Comparison of ENCODE assay signal across 8 mouse cellular contexts in the genomic region with DNA sequence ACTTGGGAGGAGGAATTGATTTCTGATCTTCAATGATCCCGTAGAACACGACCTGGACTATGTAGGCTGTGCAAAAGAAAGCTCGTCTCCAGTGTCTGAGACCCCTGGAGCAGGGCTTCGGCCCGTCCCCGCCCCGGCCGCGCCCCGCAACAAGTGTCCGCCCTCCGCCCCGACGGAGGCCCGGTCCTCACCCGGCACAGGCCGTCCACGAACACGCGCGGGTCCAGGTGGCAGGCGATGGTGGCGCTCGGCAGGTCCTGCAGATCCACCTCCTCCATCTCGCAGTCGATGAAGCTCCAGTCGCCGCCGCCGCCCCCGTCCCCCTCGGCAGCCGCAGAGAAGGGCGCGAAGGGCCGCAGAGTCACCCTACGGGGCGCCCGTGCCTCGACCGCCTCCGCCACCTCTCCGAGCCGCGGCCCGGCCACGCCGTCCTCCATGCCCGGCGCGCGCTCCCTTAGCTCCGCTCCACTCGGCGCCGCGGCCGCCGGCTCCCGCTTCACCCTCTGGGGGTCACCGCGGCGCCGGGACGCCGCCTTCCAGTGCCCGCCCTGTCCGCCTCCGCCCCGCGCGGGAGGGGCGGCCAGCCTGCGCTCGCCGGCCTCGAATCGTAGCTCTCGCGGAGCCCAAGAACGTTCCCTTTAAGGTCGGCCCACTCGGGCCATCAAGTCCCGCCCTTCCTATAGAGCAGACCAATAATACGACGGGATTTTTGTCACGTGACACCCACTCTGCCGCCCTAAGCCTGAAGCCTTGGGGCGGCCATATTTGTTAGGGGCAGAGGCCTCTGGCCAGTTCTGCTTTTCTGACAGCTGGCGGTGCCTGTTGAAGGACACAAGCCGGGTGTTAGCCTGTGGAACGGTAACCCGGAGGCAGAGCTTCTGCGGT. TPM values are rescaled to one million over a fixed set of nuclear protein-coding genes. Genes with fewer than 3 reads are reported as not detected.
DNase-seq lines count a peak whose midpoint lies in the region; ATAC-seq and TF ChIP-seq lines count a peak whose summit lies in the region.

No protein-coding gene starts in this region.

- H3K36me3 ChIP-seq in G1E (replicated peaks) = peaks cover 28% of the 10 kb centered on the region
- no peaks in the 10 kb centered on the region for H3K36me3 ChIP-seq in forebrain, embryonic 16.5 days (ENCODE audit: control insufficient read depth, insufficient read depth)
- H3K36me3 ChIP-seq in lung, embryonic 14.5 days (ENCODE audit: insufficient read depth) = no peaks in the 10 kb centered on the region
- H3K36me3 ChIP-seq in thymus, adult 2 months (ENCODE audit: control insufficient read depth, insufficient read depth, low read length) = no peaks in the 10 kb centered on the region

- H3K9ac ChIP-seq in forebrain, embryonic 16.5 days (replicated peaks; ENCODE audit: low read depth, low read length) = peak overlapping the region; percentile 81
- peak overlapping the region; percentile 78 for H3K9ac ChIP-seq in lung, embryonic 14.5 days

- intact Hi-C loops in heart, postnatal 36 days (cut with DNase I) = loop anchor here (5.0 to 10.0 kb wide), 2 partner anchors 164 to 411 kb away; a partner anchor contains a TSS

- no peaks in the 10 kb centered on the region for H3K9me3 ChIP-seq in G1E (replicated peaks)
- no peaks in the 10 kb centered on the region for H3K9me3 ChIP-seq in forebrain, embryonic 16.5 days (ENCODE audit: control insufficient read depth, low read length)
- H3K9me3 ChIP-seq in lung, embryonic 14.5 days (ENCODE audit: low read depth, low read length) = no peaks in the 10 kb centered on the region

- peak overlapping the region; percentile 60 for H3K27ac ChIP-seq in forebrain, embryonic 16.5 days (ENCODE audit: low read length)
- H3K27ac ChIP-seq in layer of hippocampus, adult 2 months = peak overlapping the region; percentile 92
- peak overlapping the region; percentile 49; the same call in 1 of the 2 replicates for H3K27ac ChIP-seq in lung, embryonic 14.5 days (ENCODE audit: low read depth)
- peak overlapping the region; percentile 90 for H3K27ac ChIP-seq in olfactory bulb, adult 2 months (ENCODE audit: insufficient read depth, low read depth, low read length)
- H3K27ac ChIP-seq in thymus, adult 2 months (ENCODE audit: control insufficient read depth, insufficient read depth, low read length) = no peak overlapping the region

- no peak for TF ChIP-seq CTCF in G1E (IDR thresholded peaks at IDR 0.05; ENCODE audit: low read depth, low read length)
- peak; percentile 20 for TF ChIP-seq CTCF in layer of hippocampus, adult 2 months (conservative IDR thresholded peaks at IDR 0.05)
- TF ChIP-seq CTCF in lung, embryonic 14.5 days (IDR thresholded peaks at IDR 0.05; ENCODE audit: low read depth) = no peak
- TF ChIP-seq CTCF in olfactory bulb, adult 2 months (IDR thresholded peaks at IDR 0.05; ENCODE audit: insufficient read depth, low read depth, low read length) = 0 out of 2 replicates have a peak, but pooled peaks have one; percentile 23
- TF ChIP-seq CTCF in thymus, adult 2 months (IDR thresholded peaks at IDR 0.05; ENCODE audit: borderline replicate concordance, control insufficient read depth, extremely low read depth, insufficient read depth, low read length, poor library complexity) = peak; percentile 72

- peak; percentile 57 for TF ChIP-seq POLR2A in olfactory bulb, adult 2 months (IDR thresholded peaks at IDR 0.05; ENCODE audit: insufficient read depth, low read depth, low read length)
- TF ChIP-seq POLR2A in thymus, adult 2 months (IDR thresholded peaks at IDR 0.05; ENCODE audit: control insufficient read depth, extremely low read depth, insufficient read depth, low read length, poor library complexity) = peak; percentile 58

- peak; percentile 96 for ATAC-seq in G1E (ENCODE audit: extremely low read depth, insufficient number of reproducible peaks, low FRiP score, poor library complexity, severe bottlenecking)
- ATAC-seq in forebrain, embryonic 16.5 days = peak; percentile 99
- ATAC-seq in lung, embryonic 14.5 days (ENCODE audit: insufficient read depth) = peak; percentile 98

- WGBS in forebrain, embryonic 16.5 days = under 1% methylated on average over 87 of the region's 94 CpGs
- WGBS in lung, embryonic 14.5 days = under 1% methylated on average over 88 of the region's 94 CpGs
- WGBS in olfactory bulb, adult 2 months = under 1% methylated on average over 90 of the region's 94 CpGs
- WGBS in thymus, adult 2 months = under 1% methylated on average over 88 of the region's 94 CpGs

- H3K27me3 ChIP-seq in G1E (ENCODE audit: insufficient read depth, low read length) = peaks cover 9% of the 10 kb centered on the region; the same call in 1 of the 2 replicates
- H3K27me3 ChIP-seq in forebrain, embryonic 16.5 days (replicated peaks; ENCODE audit: control insufficient read depth, insufficient read depth, low read length) = no peaks in the 10 kb centered on the region
- H3K27me3 ChIP-seq in lung, embryonic 14.5 days (ENCODE audit: insufficient read depth, low read length) = no peaks in the 10 kb centered on the region
- H3K27me3 ChIP-seq in thymus, adult 2 months (ENCODE audit: control insufficient read depth, insufficient read depth, low read length) = no peaks in the 10 kb centered on the region; the same call in 1 of the 2 replicates

- peak overlapping the region; percentile 67 for H3K4me2 ChIP-seq in forebrain, embryonic 16.5 days (ENCODE audit: low read length)
- H3K4me2 ChIP-seq in lung, embryonic 14.5 days = peak overlapping the region; percentile 90

- peaks cover 59% of the 10 kb centered on the region for H3K4me1 ChIP-seq in G1E (ENCODE audit: insufficient read depth, low read depth, low read length)
- peaks cover 12% of the 10 kb centered on the region for H3K4me1 ChIP-seq in forebrain, embryonic 16.5 days (replicated peaks; ENCODE audit: control insufficient read depth, insufficient read depth, low read length)
- H3K4me1 ChIP-seq in lung, embryonic 14.5 days (ENCODE audit: insufficient read depth) = peaks cover 12% of the 10 kb centered on the region
- peaks cover 28% of the 10 kb centered on the region for H3K4me1 ChIP-seq in olfactory bulb, adult 2 months (ENCODE audit: control insufficient read depth, insufficient read depth, low read length)
- H3K4me1 ChIP-seq in thymus, adult 2 months (replicated peaks; ENCODE audit: control insufficient read depth, insufficient read depth, low read length) = peaks cover 10% of the 10 kb centered on the region

- peak overlapping the region; percentile 86 for H3K4me3 ChIP-seq in G1E (ENCODE audit: low read depth, low read length)
- H3K4me3 ChIP-seq in forebrain, embryonic 16.5 days (replicated peaks; ENCODE audit: low read length) = peak overlapping the region; percentile 86
- H3K4me3 ChIP-seq in layer of hippocampus, adult 2 months = peak overlapping the region; percentile 74
- peak overlapping the region; percentile 83 for H3K4me3 ChIP-seq in lung, embryonic 14.5 days (ENCODE audit: low read depth, low read length)
- peak overlapping the region; percentile 94 for H3K4me3 ChIP-seq in olfactory bulb, adult 2 months (ENCODE audit: insufficient read depth, low read depth, low read length)
- peak overlapping the region; percentile 69 for H3K4me3 ChIP-seq in thymus, adult 2 months (ENCODE audit: control insufficient read depth, insufficient read depth, low read length)

- peak; percentile 80 for DNase-seq in G1E (ENCODE audit: low spot score)
- DNase-seq in cerebellum, adult 18-20 months = peak; percentile 97
- DNase-seq in heart, postnatal 36 days = peak; percentile 95 to 97
- peak; percentile 96 to 97 for DNase-seq in layer of hippocampus, adult 2 months (ENCODE audit: low spot score in 2 of 2)
- peak; percentile 100 for DNase-seq in lung, embryonic 14.5 days
- DNase-seq in thymus, adult 2 months = peak; percentile 95

RNA-seq across cellular contexts. Expression of a gene that starts 4.8 kb away (rescaled TPM):
- total RNA-seq in G1E (2014; fragmentation: Nextera tagmentation) = 12.3 and 12.7 TPM in 2 replicates
- 16.1 and 16.4 TPM in 2 replicates for total RNA-seq in G1E (2017)
- 14.2 and 14.4 TPM in 2 replicates for polyA plus RNA-seq in G1E (2012)
- polyA plus RNA-seq in forebrain, embryonic 16.5 days (2015; fragmentation: Nextera tagmentation; extraction: Ambion mirVana) = 48.1 and 50.7 TPM in 2 replicates
- total RNA-seq in heart, postnatal 36 days (2021) = 10 to 100 TPM; 50.8 to 99.4 TPM
- 10 to 100 TPM; 41.8 to 42.1 TPM for total RNA-seq in layer of hippocampus, adult 2 months (2021)
- polyA plus RNA-seq in lung, embryonic 14.5 days (2014; fragmentation: Nextera tagmentation; extraction: Ambion mirVana) = 47.8 and 49.7 TPM in 2 replicates
- not detected in 2 replicates for polyA plus RNA-seq in olfactory bulb, adult 2 months (2012; ENCODE audit: insufficient read depth, insufficient read length, low replicate concordance, missing spikeins)
- polyA plus RNA-seq in thymus, adult 2 months (2012; rRNA removed) = 10.7 and 13.8 TPM in 2 replicates

RNA-seq across cellular contexts. Expression of a gene that starts 19.7 kb away (rescaled TPM):
- not detected in 2 replicates for total RNA-seq in G1E (2014; fragmentation: Nextera tagmentation)
- total RNA-seq in G1E (2017) = under 0.01 TPM in 1 of 2 replicates, not detected in the other
- 0.01 TPM in 1 of 2 replicates, not detected in the other for polyA plus RNA-seq in G1E (2012)
- 3.3 and 3.4 TPM in 2 replicates for polyA plus RNA-seq in forebrain, embryonic 16.5 days (2015; fragmentation: Nextera tagmentation; extraction: Ambion mirVana)
- under 1 TPM; 0.08 to 0.25 TPM for total RNA-seq in heart, postnatal 36 days (2021)
- 1 to 10 TPM in 1 of 2 experiments, under 1 TPM in 1; 0.69 to 2.2 TPM for total RNA-seq in layer of hippocampus, adult 2 months (2021)
- 8.9 and 10.2 TPM in 2 replicates for polyA plus RNA-seq in lung, embryonic 14.5 days (2014; fragmentation: Nextera tagmentation; extraction: Ambion mirVana)
- polyA plus RNA-seq in olfactory bulb, adult 2 months (2012; ENCODE audit: insufficient read depth, insufficient read length, low replicate concordance, missing spikeins) = not detected in 2 replicates
- 0.09 and 0.22 TPM in 2 replicates for polyA plus RNA-seq in thymus, adult 2 months (2012; rRNA removed)

Comparison
In these comparisons a context has a peak if more than half of its experiments do, and no peak if none do; other contexts are left out.
1. CTCF ChIP-seq: peak in layer of hippocampus, adult 2 months (single experiment), olfactory bulb, adult 2 months (single experiment) and thymus, adult 2 months (single experiment); none in G1E (single experiment) and lung, embryonic 14.5 days (single experiment).
2. RNA of a gene that starts 4.8 kb away (polyA plus RNA-seq): 48.1 to 50.7 TPM in forebrain, embryonic 16.5 days, 47.8 to 49.7 TPM in lung, embryonic 14.5 days, 14.2 to 14.4 TPM in G1E and 10.7 to 13.8 TPM in thymus, adult 2 months; not detected in olfactory bulb, adult 2 months; every median in the first group is over 10 times any median in the second.
3. Peak in every context shown above with its lines, with median percentiles within 50 percentile points of each other: ATAC-seq, DNase-seq and H3K4me3 ChIP-seq.